Comparison of ENCODE assay signal across 1 mouse cellular context in the genomic region with DNA sequence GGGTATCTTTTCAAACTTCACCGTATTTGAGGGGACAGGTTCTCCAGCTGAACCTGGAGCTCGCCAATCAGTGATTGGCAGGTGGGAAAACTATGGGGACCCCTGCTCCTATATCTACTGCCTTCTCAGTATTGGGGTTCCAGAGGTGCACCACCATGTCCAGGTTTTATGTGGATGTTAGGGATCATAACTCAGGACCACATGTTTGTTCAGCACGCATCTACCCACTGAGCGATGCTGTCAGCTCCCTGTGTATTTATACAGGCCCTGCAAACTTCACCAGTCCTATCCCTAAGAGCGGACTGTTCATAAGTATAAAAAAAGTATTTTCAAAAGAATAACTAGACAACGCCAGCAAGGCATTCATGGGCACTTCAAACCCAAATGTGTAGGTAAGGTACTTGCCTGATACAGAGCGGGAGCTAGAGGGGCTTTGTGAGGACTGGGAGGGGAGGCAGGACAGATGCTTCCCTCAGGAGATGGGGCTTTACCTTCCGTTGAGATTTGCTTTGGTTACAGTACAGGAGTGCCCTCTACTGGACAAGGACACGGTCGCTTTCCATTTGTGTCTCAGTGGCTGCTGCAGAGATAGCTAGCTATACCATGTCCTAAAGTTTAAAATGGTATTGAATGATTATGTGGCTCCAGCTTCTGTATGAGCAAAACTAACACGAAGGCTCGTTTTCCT.
A peak's percentile ranks its signal among the peaks of the same experiment; 100 is the strongest.
TF ChIP-seq lines count a peak whose summit lies in the region.

No protein-coding gene starts in this region.

TF ChIP-seq in MEL, 35 proteins besides CTCF, POLR2A, EP300 and RAD21:
- TF ChIP-seq ZC3H11A (IDR thresholded peaks at IDR 0.05; ENCODE audit: low read depth, low read length), result peak; percentile 53
- no peak for TF ChIP-seq TCF12 (IDR thresholded peaks at IDR 0.05; ENCODE audit: low read depth, low read length)
- no peak for TF ChIP-seq CHD2 (IDR thresholded peaks at IDR 0.05; ENCODE audit: low read length)
- TF ChIP-seq ETS1 (IDR thresholded peaks at IDR 0.05; ENCODE audit: low read depth, low read length), result no peak
- TF ChIP-seq SMC3 (IDR thresholded peaks at IDR 0.05; ENCODE audit: low read depth, low read length), result peak; percentile 58
- no peak for TF ChIP-seq MYB (IDR thresholded peaks at IDR 0.05; ENCODE audit: low read depth, low read length)
